Mouse (Mus musculus): ENCODE measurements around the gene Negr1.

Negr1 gene

GRCm38 (mm10) chr3:156690059-156690605 lies 128.5 kb downstream of the Negr1 start:
- no peak for DNase-seq (ENCODE audit: low read depth, low spot score)

GRCm38 (mm10) chr3:156698687-156699086 lies 137.1 kb downstream of the Negr1 start:
- no peak for DNase-seq (ENCODE audit: low read depth, low spot score)

GRCm38 (mm10) chr3:156703241-156703640 lies 141.6 kb downstream of the Negr1 start:
- no peak for DNase-seq (ENCODE audit: low read depth, low spot score)

- no peak for DNase-seq (ENCODE audit: low read depth, low spot score)
Observed at GRCm38 (mm10) chr3:156710240-156710639, 148.6 kb downstream of the Negr1 start.

GRCm38 (mm10) chr3:156710693-156711092 lies 149.1 kb downstream of the Negr1 start:
- no peak for DNase-seq (ENCODE audit: low read depth, low spot score)

GRCm38 (mm10) chr3:156736335-156736734 lies 174.7 kb downstream of the Negr1 start:
- DNase-seq (ENCODE audit: low read depth, low spot score), result no peak

GRCm38 (mm10) chr3:156739529-156739928 lies 177.9 kb downstream of the Negr1 start:
- no peak for DNase-seq (ENCODE audit: low read depth, low spot score)

- no peak for DNase-seq (ENCODE audit: low read depth, low spot score)
Observed at GRCm38 (mm10) chr3:156743266-156743665, 181.7 kb downstream of the Negr1 start.

GRCm38 (mm10) chr3:156745218-156745770 lies 183.7 kb downstream of the Negr1 start:
- DNase-seq (ENCODE audit: low read depth, low spot score), result no peak

- DNase-seq (ENCODE audit: low read depth, low spot score), result no peak
Observed at GRCm38 (mm10) chr3:156747456-156747855, 185.9 kb downstream of the Negr1 start.

GRCm38 (mm10) chr3:156753780-156754373 lies 192.3 kb downstream of the Negr1 start:
- no peak for DNase-seq (ENCODE audit: low read depth, low spot score)

GRCm38 (mm10) chr3:156754790-156755530 lies 193.4 kb downstream of the Negr1 start:
- no peak for DNase-seq (ENCODE audit: low read depth, low spot score)

- no peak for DNase-seq (ENCODE audit: low read depth, low spot score)
Observed at GRCm38 (mm10) chr3:156765015-156765414, 203.4 kb downstream of the Negr1 start.

- DNase-seq (ENCODE audit: low read depth, low spot score), result no peak
Observed at GRCm38 (mm10) chr3:156766171-156766845, 204.7 kb downstream of the Negr1 start.

GRCm38 (mm10) chr3:156771626-156772025 lies 210.0 kb downstream of the Negr1 start:
- DNase-seq (ENCODE audit: low read depth, low spot score), result no peak

GRCm38 (mm10) chr3:156772057-156772456 lies 210.5 kb downstream of the Negr1 start:
- DNase-seq (ENCODE audit: low read depth, low spot score), result no peak

GRCm38 (mm10) chr3:156784309-156784852 lies 222.8 kb downstream of the Negr1 start:
- no peak for DNase-seq (ENCODE audit: low read depth, low spot score)

- DNase-seq (ENCODE audit: low read depth, low spot score), result no peak
Observed at GRCm38 (mm10) chr3:156786355-156786754, 224.8 kb downstream of the Negr1 start.

- DNase-seq (ENCODE audit: low read depth, low spot score), result no peak
Observed at GRCm38 (mm10) chr3:156791234-156791633, 229.6 kb downstream of the Negr1 start.

GRCm38 (mm10) chr3:156792743-156793142 lies 231.1 kb downstream of the Negr1 start:
- no peak for DNase-seq (ENCODE audit: low read depth, low spot score)

- no peak for DNase-seq (ENCODE audit: low read depth, low spot score)
Observed at GRCm38 (mm10) chr3:156794091-156794490, 232.5 kb downstream of the Negr1 start.

- no peak for DNase-seq (ENCODE audit: low read depth, low spot score)
Observed at GRCm38 (mm10) chr3:156794610-156795009, 233.0 kb downstream of the Negr1 start.

Data from brain, embryonic 18.5 days (tissue).